Mouse (Mus musculus): ENCODE data around the gene Gm7138.
"Not testable (repeated sequence)": the region's sequence is repeated elsewhere in the genome, so short reads cannot be mapped to it uniquely, and the experiment has no call there.

Gm7138 gene

DNA sequence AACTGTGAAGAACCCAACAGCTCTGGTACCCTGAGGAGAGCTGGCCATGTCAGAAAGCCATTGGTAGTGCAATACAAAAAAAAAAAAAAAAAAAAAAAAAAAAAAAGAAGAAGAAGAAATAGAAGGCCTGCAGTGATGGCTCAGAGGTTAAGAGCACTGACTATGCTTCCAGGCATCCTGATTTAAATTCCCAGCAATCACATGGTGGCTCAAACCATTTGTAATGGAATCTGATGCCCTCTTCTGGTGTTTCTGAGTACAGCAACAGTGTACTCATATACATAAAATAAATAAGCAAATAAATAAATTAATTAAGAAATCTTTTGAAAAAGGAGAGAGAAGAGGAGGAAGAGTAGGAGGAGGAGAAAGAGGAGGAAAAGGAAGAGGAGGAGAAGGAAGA, 23.3 kb downstream of the Gm7138 start:
- in situ Hi-C loops (cut with MboI; ENCODE audit: low pct_unique_long_range_greater_than_20kb in 1 of 2, low sequenced_read_pairs in 2 of 2, unreplicated experiment in 1 of 2) = no loop called here

DNA sequence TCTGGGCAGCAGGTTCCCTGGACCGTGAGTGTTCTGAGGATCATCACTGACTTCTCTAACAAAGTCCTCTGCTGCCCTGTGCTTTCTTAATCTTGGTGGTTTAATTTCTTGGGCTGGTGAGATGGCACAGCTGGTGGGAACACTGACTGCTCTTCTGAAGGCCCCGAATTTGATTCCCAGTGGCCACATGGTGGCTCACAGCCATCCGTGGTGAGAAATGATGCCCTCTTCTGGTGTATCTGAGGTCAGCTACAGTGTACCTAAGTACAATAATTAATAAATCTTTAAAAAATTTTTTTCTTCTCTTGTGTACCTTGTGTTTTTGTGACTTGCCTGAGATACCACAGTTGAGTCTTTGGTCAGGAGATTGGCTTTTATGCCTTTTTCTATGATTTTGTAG, 24.4 kb downstream of the Gm7138 start:
- in situ Hi-C loops (cut with MboI; ENCODE audit: low pct_unique_long_range_greater_than_20kb in 1 of 2, low sequenced_read_pairs in 2 of 2, unreplicated experiment in 1 of 2) = not testable (repeated sequence)

DNA sequence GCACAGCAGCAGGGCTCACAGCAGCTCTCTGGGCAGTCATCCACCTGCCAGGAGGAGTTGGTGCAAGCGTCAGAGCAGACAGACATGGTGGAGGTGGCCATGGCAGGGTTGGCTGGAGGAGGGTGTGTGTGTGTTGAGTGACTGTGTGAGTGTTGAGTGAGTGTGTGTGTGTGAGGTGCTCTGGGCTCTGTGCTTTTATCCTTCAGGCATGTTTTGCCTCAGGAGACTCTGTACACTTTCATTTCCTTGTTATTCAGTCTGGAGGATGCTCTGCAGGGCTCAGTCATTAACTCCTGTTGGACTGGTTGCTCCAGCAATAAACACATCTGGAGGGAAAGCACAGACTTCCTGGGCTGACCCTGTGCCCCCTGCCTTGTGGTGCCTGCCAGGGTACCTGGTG, 25.5 kb downstream of the Gm7138 start, which contains the start of gene Gm9736:
Gene Gm9736 (minus strand): TSS at position 101 of the 400 bp plus-strand sequence.
- in situ Hi-C loops (cut with MboI; ENCODE audit: low pct_unique_long_range_greater_than_20kb in 1 of 2, low sequenced_read_pairs in 2 of 2, unreplicated experiment in 1 of 2) = not testable (repeated sequence)

DNA sequence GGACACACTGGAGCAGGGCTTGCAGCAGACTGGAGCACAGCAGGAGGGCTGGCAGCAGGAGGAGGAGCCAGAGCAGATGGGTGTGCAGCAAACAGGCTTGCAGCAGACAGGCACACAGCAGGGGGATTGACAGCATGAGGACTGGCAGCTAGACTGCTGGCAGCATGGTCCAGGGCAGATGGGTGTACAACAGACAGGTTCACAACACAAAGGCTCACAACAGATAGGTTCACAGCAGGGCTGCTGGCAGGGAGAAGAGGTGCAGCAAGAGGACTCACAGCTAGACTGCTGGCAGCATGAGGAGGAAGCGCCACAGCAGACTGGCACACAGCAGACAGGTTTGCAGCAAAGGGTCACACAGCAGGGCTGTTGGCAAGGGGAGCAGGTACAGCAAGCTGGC, 26.1 kb downstream of the Gm7138 start:
- in situ Hi-C loops (cut with MboI; ENCODE audit: low pct_unique_long_range_greater_than_20kb in 1 of 2, low sequenced_read_pairs in 2 of 2, unreplicated experiment in 1 of 2) = not testable (repeated sequence)

DNA sequence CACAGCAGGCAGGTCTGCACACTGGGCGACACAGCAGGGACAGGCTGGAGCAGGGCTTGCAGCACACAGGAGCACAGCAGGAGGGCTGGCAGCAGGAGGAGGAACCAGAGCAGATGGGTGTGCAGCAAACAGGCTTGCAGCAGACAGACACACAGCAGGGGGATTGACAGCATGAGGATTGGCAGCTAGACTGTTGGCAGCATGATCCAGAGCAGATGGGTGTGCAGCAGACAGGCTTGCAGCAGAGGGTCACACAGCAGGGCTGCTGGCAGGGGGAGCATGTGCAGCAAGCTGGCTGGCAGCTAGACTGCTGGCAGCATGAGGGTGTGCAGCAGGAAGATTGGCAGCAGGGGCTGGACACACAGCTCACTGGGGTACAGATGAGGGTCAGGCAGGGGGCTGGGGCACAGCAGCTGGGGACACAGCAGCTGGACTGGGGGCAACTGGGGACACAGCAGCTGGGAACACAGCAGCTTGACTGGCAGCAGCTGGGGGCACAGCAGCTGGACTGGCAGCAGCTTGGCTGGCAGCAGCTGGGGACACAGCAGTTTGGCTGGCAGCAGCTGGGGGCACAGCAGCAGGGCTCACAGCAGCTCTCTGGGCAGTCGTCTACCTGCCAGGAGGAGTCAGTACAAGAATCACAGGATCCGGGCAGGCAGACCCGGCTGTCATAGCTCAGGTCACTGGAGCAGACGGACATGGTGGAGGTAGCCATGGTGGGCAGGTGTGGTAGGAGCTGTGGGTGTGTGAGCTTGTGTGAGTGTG, 34.6 kb downstream of the Gm7138 start, which contains the start of gene Gm18596:
Gene Gm18596 (minus strand): TSS at position 715 of the 765 bp plus-strand sequence.
- in situ Hi-C loops (cut with MboI; ENCODE audit: low pct_unique_long_range_greater_than_20kb in 1 of 2, low sequenced_read_pairs in 2 of 2, unreplicated experiment in 1 of 2) = loop anchor here in 1 of 2 experiments (25.0 kb wide), 1 partner anchor 655 kb away; no protein-coding TSS in a partner anchor

DNA sequence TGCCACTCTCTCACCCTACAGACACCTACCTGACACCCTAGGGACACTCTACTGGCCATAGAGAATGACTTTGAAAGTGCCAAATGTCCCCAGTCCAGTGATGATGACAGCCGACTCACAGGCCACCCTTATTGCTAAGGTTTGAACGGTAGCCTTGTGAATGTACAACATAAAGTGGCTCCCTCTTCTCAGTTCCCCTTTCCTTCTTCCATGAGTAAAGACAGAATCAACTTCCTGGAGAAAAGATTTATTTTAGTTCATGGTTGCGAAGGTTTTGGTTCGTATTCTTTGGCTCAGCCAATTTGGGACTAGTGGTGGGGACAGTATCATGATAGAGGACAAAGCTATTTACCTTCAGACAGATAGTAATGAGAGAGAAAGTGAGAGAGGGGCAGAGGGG, 37.8 kb downstream of the Gm7138 start:
- in situ Hi-C loops (cut with MboI; ENCODE audit: low pct_unique_long_range_greater_than_20kb in 1 of 2, low sequenced_read_pairs in 2 of 2, unreplicated experiment in 1 of 2) = loop anchor here in 1 of 2 experiments (25.0 kb wide), 1 partner anchor 652 kb away; no protein-coding TSS in a partner anchor

DNA sequence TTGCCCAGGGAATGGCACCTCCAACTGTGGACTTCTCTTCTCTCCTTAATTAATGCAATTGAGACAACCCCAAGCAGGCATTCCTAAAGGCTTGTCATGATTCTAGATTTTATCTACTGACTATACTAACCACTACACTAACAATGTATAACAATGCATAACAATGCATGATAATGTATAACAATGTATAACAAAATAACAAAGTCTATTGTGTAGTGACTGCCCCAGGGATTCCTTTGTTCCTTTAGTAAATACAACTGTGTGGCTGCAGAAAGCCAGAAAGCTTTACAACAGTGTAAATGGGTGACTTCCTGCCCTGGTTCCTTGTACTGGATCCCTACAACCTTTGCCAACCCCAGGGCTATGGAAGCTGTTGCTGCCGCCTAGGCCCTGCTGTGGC, 40.8 kb downstream of the Gm7138 start:
- in situ Hi-C loops (cut with MboI; ENCODE audit: low pct_unique_long_range_greater_than_20kb in 1 of 2, low sequenced_read_pairs in 2 of 2, unreplicated experiment in 1 of 2) = loop anchor here in 1 of 2 experiments (25.0 kb wide), 1 partner anchor 649 kb away; no protein-coding TSS in a partner anchor

DNA sequence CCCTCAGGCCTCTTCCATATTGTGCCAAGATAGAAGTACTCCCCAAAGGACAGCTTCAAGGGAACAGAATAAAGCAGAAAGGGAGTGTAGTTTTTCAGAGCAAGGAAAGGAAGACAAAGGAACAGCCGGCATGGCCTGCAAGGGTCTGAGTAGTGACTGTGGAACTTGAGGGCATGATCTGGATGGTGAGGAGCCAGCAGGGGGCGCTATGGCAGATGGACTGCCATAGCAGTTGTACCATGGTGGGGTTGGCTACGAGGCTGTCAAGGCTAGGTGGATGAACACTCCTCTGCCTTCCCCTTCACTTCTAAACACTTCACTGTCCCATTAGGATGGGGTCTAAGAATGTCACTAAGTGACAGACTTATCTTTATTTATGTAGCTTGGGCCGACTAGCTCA, 47.5 kb downstream of the Gm7138 start:
- in situ Hi-C loops (cut with MboI; ENCODE audit: low pct_unique_long_range_greater_than_20kb in 1 of 2, low sequenced_read_pairs in 2 of 2, unreplicated experiment in 1 of 2) = loop anchor here in 1 of 2 experiments (25.0 kb wide), 1 partner anchor 642 kb away; no protein-coding TSS in a partner anchor

DNA sequence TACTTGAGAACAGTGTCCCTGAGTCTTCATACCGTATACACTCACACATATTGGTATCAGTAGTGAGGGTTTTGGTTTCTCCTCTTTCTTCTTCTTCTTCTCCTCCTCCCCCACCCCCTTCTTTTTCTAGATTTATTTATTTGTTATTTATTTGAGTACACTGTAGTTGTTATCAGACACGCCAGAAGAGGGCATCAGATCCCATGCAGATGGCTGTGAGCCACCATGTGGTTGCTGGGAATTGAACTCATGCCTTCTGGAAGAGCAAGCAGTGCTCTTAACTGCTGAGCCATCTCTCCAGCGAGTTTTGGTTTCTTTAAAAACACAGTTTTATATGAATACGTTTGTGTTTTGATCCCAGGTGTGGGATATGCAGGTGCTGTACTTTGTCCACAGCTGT, 48.5 kb downstream of the Gm7138 start:
- in situ Hi-C loops (cut with MboI; ENCODE audit: low pct_unique_long_range_greater_than_20kb in 1 of 2, low sequenced_read_pairs in 2 of 2, unreplicated experiment in 1 of 2) = loop anchor here in 1 of 2 experiments (25.0 kb wide), 1 partner anchor 641 kb away; no protein-coding TSS in a partner anchor

Data from mouse embryonic stem cell (cell line).